Mouse (Mus musculus) liver, embryonic 14.5 days (tissue): Measurements from ENCODE around the gene Mrpl43. TPM values are rescaled to one million over a fixed set of nuclear protein-coding genes. Genes with fewer than 3 reads are reported as not detected.

Experiments used
- ATAC-seq: fragments of 200-750 bp; cut with Nextera tagmentation; 2 replicates; pipeline ENCODE4 v1.8.0; 2017; ENCODE audit warnings: moderate number of reproducible peaks, mild to moderate bottlenecking, moderate library complexity; ENCODE audit not compliant: insufficient read depth
- DNase-seq, 3 experiments: peaks; one replicate each; pipeline ENCODE4 v3.0.0-alpha.2; 2012 to 2013; ENCODE audit warnings: low read depth in 3 of 3, low spot score in 3 of 3
- H3K27ac ChIP-seq: fragments of 300-500 bp; sonication (generic); 2 replicates; pipeline ENCODE4 v1.5.1; 2014; ENCODE audit warnings: moderate library complexity, mild to moderate bottlenecking, control low read depth, inconsistent platforms
- H3K27me3 ChIP-seq: fragments of 300-500 bp; sonication (generic); 2 replicates; pipeline ENCODE4 v1.6.1; 2014; ENCODE audit warnings: mild to moderate bottlenecking, low read length, moderate library complexity; ENCODE audit not compliant: control insufficient read depth, insufficient read depth
- H3K36me3 ChIP-seq: fragments of 300-500 bp; sonication (generic); replicated peaks from 2 replicates; pipeline ENCODE4 v1.6.1; 2014; ENCODE audit warnings: low read depth; ENCODE audit not compliant: control insufficient read depth, insufficient read depth
- H3K4me1 ChIP-seq, 2 experiments: fragments of 200-500 bp in 1 of 2; fragments of 300-500 bp in 1 of 2; sonication (generic) in 1 of 2; replicated peaks; 2 replicates each; pipeline ENCODE4 v1.6.1; 2012 to 2014; ENCODE audit warnings: antibody characterized with exemption in 1 of 2, inconsistent platforms in 1 of 2, low read length in 1 of 2; ENCODE audit not compliant: control insufficient read depth in 2 of 2, insufficient read depth in 2 of 2
- H3K4me2 ChIP-seq: fragments of 300-500 bp; sonication (generic); 2 replicates; pipeline ENCODE4 v1.6.1; 2014; ENCODE audit warnings: low read depth, mild to moderate bottlenecking, control low read depth, moderate library complexity
- H3K4me3 ChIP-seq, 2 experiments: fragments of 200-500 bp in 1 of 2; fragments of 300-500 bp in 1 of 2; sonication (generic) in 1 of 2; 2 replicates each; pipeline ENCODE4 v1.5.1; 2012 to 2014; ENCODE audit warnings: low read depth in 2 of 2, low read length in 2 of 2, mild to moderate bottlenecking in 2 of 2, control low read depth in 1 of 2, inconsistent platforms in 1 of 2, moderate library complexity in 1 of 2; ENCODE audit not compliant: insufficient read depth in 1 of 2
- H3K9ac ChIP-seq: fragments of 300-500 bp; sonication (generic); replicated peaks from 2 replicates; pipeline ENCODE4 v1.6.1; 2014; ENCODE audit warnings: mild to moderate bottlenecking, control low read depth, moderate library complexity
- H3K9me3 ChIP-seq: fragments of 300-500 bp; sonication (generic); 2 replicates; pipeline ENCODE4 v1.6.1; 2016; ENCODE audit warnings: low read length, mixed read lengths; ENCODE audit not compliant: control insufficient read depth
- CTCF ChIP-seq: IDR thresholded peaks from 2 replicates; pipeline ENCODE4 v1.5.1; 2016; ENCODE audit warnings: antibody characterized with exemption, low read depth, control low read depth
- EP300 ChIP-seq: IDR thresholded peaks from 2 replicates; pipeline ENCODE4 v1.6.1; 2016; ENCODE audit warnings: antibody characterized with exemption, low read depth
- WGBS: fragments of 180-500 bp; shearing (Covaris S2); extraction: QIAGEN DNeasy Blood & Tissue Kit; methylation state at CpG from one replicate; pipeline ENCODE4 v1.1.7; 2014; ENCODE audit not compliant: insufficient replicate concordance; 5-methylcytosine and 5-hydroxymethylcytosine counted together
- polyA plus RNA-seq, 2 experiments: library from polyadenylated mRNA; depleted of rRNA in 1 of 2; stranded (reverse) in 1 of 2; unstranded in 1 of 2; fragments of >200 nt; fragmentation: Nextera tagmentation in 1 of 2; extraction: Ambion mirVana in 1 of 2; gene quantifications; 2 replicates each; pipeline versions ENCODE4 v1.2.1 to v1.2.3; 2012 to 2014

Gene Mrpl43
- polyA plus RNA-seq, 2 experiments, result 19.6 to 28.9 TPM

- DNase-seq (no peak), ATAC-seq (no peak)
- H3K9me3 ChIP-seq, result no peaks in the 10 kb centered on the region
- no peak overlapping the region for H3K27ac ChIP-seq
- H3K9ac ChIP-seq, result no peak overlapping the region
- H3K4me2 ChIP-seq, result no peak overlapping the region
- H3K4me3 ChIP-seq, result no peak overlapping the region
- 83% methylated on average over 2 of the region's 2 CpGs for WGBS
- TF ChIP-seq EP300, result no peak
- TF ChIP-seq CTCF, result no peak
- no peaks in the 10 kb centered on the region for H3K27me3 ChIP-seq
- H3K4me1 ChIP-seq, result no peaks in the 10 kb centered on the region
- H3K36me3 ChIP-seq, result peaks cover 55% of the 10 kb centered on the region
Measured at GRCm38 (mm10) chr19:44959633-44960032, 46.6 kb downstream of the Mrpl43 start.

Other genes starting within 250 kb of the Mrpl43 start
- 5.6 and 8.6 TPM in 2 replicates for gene Slf2, start 75.3 kb downstream of the Mrpl43 start, polyA plus RNA-seq (2012; rRNA removed)
- gene Slf2, start 75.3 kb downstream of the Mrpl43 start, polyA plus RNA-seq (2014; fragmentation: Nextera tagmentation; extraction: Ambion mirVana), result 11.1 and 12.5 TPM in 2 replicates
- gene Sema4g, start 17.3 kb downstream of the Mrpl43 start, polyA plus RNA-seq (2012; rRNA removed), result 24.9 and 32.5 TPM in 2 replicates
- gene Sema4g, start 17.3 kb downstream of the Mrpl43 start, polyA plus RNA-seq (2014; fragmentation: Nextera tagmentation; extraction: Ambion mirVana), result 2.6 and 3.3 TPM in 2 replicates
- gene Twnk, start 779 bp downstream of the Mrpl43 start, polyA plus RNA-seq (2012; rRNA removed), result 6.0 and 8.0 TPM in 2 replicates
- gene Twnk, start 779 bp downstream of the Mrpl43 start, polyA plus RNA-seq (2014; fragmentation: Nextera tagmentation; extraction: Ambion mirVana), result 4.3 TPM in 2 replicates
- 4.8 and 6.2 TPM in 2 replicates for gene Lzts2, start 8.0 kb upstream of the Mrpl43 start, polyA plus RNA-seq (2012; rRNA removed)
- gene Lzts2, start 8.0 kb upstream of the Mrpl43 start, polyA plus RNA-seq (2014; fragmentation: Nextera tagmentation; extraction: Ambion mirVana), result 3.7 and 6.0 TPM in 2 replicates
- gene Pdzd7, start 39.3 kb upstream of the Mrpl43 start, polyA plus RNA-seq (2012; rRNA removed), result 0.02 and 0.03 TPM in 2 replicates
- gene Pdzd7, start 39.3 kb upstream of the Mrpl43 start, polyA plus RNA-seq (2014; fragmentation: Nextera tagmentation; extraction: Ambion mirVana), result not detected in 2 replicates
- gene Sfxn3, start 41.1 kb upstream of the Mrpl43 start, polyA plus RNA-seq (2012; rRNA removed), result 2.4 TPM in 2 replicates
- gene Sfxn3, start 41.1 kb upstream of the Mrpl43 start, polyA plus RNA-seq (2014; fragmentation: Nextera tagmentation; extraction: Ambion mirVana), result 1.8 and 2.5 TPM in 2 replicates
- 0.15 and 0.22 TPM in 2 replicates for gene Kazald1, start 68.8 kb upstream of the Mrpl43 start, polyA plus RNA-seq (2012; rRNA removed)
- 0.13 and 0.29 TPM in 2 replicates for gene Kazald1, start 68.8 kb upstream of the Mrpl43 start, polyA plus RNA-seq (2014; fragmentation: Nextera tagmentation; extraction: Ambion mirVana)
- gene Tlx1, start 144.2 kb upstream of the Mrpl43 start, polyA plus RNA-seq (2012; rRNA removed), result 0.01 TPM in 1 of 2 replicates, not detected in the other
- gene Tlx1, start 144.2 kb upstream of the Mrpl43 start, polyA plus RNA-seq (2014; fragmentation: Nextera tagmentation; extraction: Ambion mirVana), result not detected in 2 replicates
- gene Lbx1, start 229.4 kb upstream of the Mrpl43 start, polyA plus RNA-seq (2012; rRNA removed), result not detected in 2 replicates
- not detected in 2 replicates for gene Lbx1, start 229.4 kb upstream of the Mrpl43 start, polyA plus RNA-seq (2014; fragmentation: Nextera tagmentation; extraction: Ambion mirVana)